Mouse (Mus musculus) limb, embryonic 10.5 days (tissue): Measurements from ENCODE around the gene Tns3. TPM values are rescaled to one million over a fixed set of nuclear protein-coding genes. Genes with fewer than 3 reads are reported as not detected.

Experiments used
- DNase-seq: peaks from one replicate; pipeline ENCODE4 v3.0.0-alpha.2; 2017; ENCODE audit warnings: low spot score
- H3K27ac ChIP-seq: fragments of 300-500 bp; sonication (generic); 2 replicates; pipeline ENCODE4 v1.5.1; 2016; ENCODE audit warnings: mild to moderate bottlenecking
- H3K27me3 ChIP-seq: fragments of 300-500 bp; sonication (generic); 2 replicates; pipeline ENCODE4 v1.6.1; 2016; ENCODE audit warnings: low read depth, mild to moderate bottlenecking; ENCODE audit not compliant: poor library complexity, severe bottlenecking
- H3K36me3 ChIP-seq: fragments of 300-500 bp; sonication (generic); 2 replicates; pipeline ENCODE4 v1.6.1; 2016; ENCODE audit warnings: mild to moderate bottlenecking, moderate library complexity
- H3K4me1 ChIP-seq: fragments of 300-500 bp; sonication (generic); 2 replicates; pipeline ENCODE4 v1.6.1; 2016
- H3K4me3 ChIP-seq: fragments of 300-500 bp; sonication (generic); 2 replicates; pipeline ENCODE4 v1.5.1; 2016; ENCODE audit warnings: mild to moderate bottlenecking, moderate library complexity
- H3K9me3 ChIP-seq: fragments of 300-500 bp; sonication (generic); replicated peaks from 2 replicates; pipeline ENCODE4 v1.6.1; 2016; ENCODE audit warnings: mild to moderate bottlenecking
- WGBS: fragments of 180-500 bp; shearing (Covaris S2); methylation state at CpG from one replicate; pipeline ENCODE4 v1.1.7; 2016; 5-methylcytosine and 5-hydroxymethylcytosine counted together
- polyA plus RNA-seq: library from polyadenylated mRNA; unstranded; fragments of >200 nt; fragmentation: Nextera tagmentation; extraction: Ambion mirVana; gene quantifications from 2 replicates; pipeline ENCODE4 v1.2.1, GENCODE M21; 2016

The Tns3 gene
- polyA plus RNA-seq, 1 experiment from 2014 or later, result 35.6 TPM

DNA sequence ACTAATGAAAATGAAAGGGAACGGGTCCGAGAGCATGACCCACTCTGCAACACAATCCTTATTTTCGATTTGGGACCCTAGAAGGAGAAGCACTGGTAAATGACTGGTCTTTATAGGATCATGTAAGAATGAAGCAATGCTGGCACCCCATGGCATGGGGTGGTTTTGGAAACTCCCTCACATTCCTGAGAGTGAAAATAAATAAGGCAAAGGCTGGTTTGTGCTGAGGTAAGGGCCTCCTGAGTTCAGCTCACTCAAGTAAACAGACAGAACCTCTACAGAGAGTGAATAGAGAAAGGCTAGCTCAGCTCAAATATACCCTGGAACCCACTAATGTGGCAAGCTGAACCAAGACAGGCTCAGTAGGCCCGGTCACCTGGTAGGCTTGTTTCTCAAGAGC, 179.8 kb downstream of the Tns3 start:
- WGBS, result 90% methylated on average over 4 of the region's 4 CpGs
- Histone ChIP-seq H3K36me3 (peaks cover 86% of the 10 kb centered on the region), H3K27ac (no peak overlapping the region), H3K4me3 (no peak overlapping the region), H3K27me3 (no peaks in the 10 kb centered on the region), H3K9me3 (no peaks in the 10 kb centered on the region), H3K4me1 (no peaks in the 10 kb centered on the region)
- DNase-seq, result no peak

DNA sequence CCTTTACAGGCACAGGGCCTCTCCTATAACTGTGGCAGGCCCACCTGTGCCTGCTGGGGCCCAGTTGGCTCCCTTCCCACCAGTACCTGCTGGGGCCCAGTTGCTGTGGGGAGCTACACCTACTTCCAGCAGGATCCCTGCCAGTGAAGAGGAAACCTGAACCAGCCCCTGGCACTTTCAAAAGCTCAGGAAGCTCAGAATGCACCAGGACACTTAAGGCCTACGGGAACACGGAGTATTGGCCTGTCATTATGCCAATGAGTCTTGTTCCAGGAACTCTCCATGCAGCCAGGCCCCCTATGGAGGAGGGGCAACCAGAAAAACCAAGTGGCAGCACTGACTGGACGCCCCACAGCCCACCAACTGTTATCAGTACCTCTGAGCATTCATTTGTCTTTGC, 181.6 kb downstream of the Tns3 start:
- Histone ChIP-seq H3K27me3 (no peaks in the 10 kb centered on the region), H3K27ac (no peak overlapping the region), H3K9me3 (no peaks in the 10 kb centered on the region), H3K36me3 (peaks cover 89% of the 10 kb centered on the region), H3K4me1 (no peaks in the 10 kb centered on the region), H3K4me3 (no peak overlapping the region)
- WGBS, result 66% methylated on average over 3 of the region's 3 CpGs
- DNase-seq, result no peak

DNA sequence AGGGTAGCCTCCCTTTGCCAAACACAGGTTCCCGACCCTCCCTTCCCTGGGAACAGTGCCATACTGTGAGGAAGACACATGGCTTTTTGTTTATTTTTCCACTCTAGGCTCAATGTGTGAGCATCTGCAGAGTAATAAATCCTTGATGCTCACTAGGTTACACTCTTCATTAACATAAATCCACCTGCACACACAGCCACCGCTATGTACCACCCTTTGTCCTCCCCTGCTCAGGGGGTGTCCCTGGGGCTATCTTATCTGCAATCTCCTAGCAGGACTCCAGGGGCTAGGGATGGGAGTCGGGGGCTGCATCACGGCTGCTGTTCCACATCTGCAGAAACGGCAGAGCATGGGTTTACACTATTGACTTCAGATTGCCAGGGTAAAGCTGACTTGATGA, 182.4 kb downstream of the Tns3 start:
- no peak for DNase-seq
- Histone ChIP-seq H3K36me3 (peaks cover 89% of the 10 kb centered on the region), H3K27me3 (no peaks in the 10 kb centered on the region), H3K27ac (no peak overlapping the region), H3K4me1 (no peaks in the 10 kb centered on the region), H3K9me3 (no peaks in the 10 kb centered on the region), H3K4me3 (no peak overlapping the region)
- 79% methylated on average over 5 of the region's 5 CpGs for WGBS

DNA sequence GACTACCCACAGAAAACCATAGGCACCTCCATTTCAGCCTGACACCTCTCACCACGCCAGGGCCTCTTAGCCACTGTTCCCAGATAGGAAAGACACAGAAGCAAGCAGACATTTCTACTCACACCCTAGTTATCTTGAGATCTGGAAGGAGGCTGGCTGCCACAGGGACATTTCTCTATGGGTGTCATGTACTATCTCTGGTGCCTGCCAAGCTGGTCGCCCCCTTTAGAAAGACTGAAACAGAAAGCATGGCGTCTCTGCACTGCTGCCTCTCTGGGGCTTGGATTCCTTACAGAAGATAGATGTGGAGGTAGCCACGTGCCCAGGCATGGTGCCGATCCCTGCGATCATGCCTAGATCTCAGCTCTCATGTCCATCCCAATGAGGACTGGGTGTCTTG, 182.8 kb downstream of the Tns3 start:
- Histone ChIP-seq H3K4me3 (no peak overlapping the region), H3K4me1 (no peaks in the 10 kb centered on the region), H3K9me3 (no peaks in the 10 kb centered on the region), H3K27me3 (no peaks in the 10 kb centered on the region), H3K36me3 (peaks cover 89% of the 10 kb centered on the region), H3K27ac (no peak overlapping the region)
- 84% methylated on average over 6 of the region's 6 CpGs for WGBS
- no peak for DNase-seq

DNA sequence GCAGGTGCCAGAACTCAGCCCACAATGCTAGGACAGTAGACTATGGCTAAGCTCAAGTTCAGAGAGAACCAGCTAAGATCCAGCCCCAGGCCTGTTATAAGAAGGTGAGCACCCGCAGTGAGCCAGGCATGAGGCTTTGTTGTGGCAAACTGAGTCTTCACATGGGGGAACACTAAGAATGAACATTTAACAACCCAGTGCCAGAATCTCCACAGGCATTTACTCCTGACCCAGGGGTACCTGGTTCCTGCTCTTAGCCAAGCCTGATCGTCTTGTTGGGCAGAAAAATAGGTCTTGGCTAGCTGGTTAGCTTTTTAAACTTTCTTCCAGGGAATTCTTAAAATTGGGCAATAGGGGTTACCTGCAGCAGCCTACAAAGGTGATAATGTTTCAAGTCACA, 184.5 kb downstream of the Tns3 start:
- WGBS, result 82% methylated on average over 2 of the region's 2 CpGs
- DNase-seq, result peak; percentile 28
- peaks cover 78% of the 10 kb centered on the region for H3K36me3 ChIP-seq
- no peak overlapping the region for H3K27ac ChIP-seq
- no peak overlapping the region for H3K4me3 ChIP-seq
- no peaks in the 10 kb centered on the region for H3K4me1 ChIP-seq
- H3K9me3 ChIP-seq, result no peaks in the 10 kb centered on the region
- no peaks in the 10 kb centered on the region for H3K27me3 ChIP-seq

DNA sequence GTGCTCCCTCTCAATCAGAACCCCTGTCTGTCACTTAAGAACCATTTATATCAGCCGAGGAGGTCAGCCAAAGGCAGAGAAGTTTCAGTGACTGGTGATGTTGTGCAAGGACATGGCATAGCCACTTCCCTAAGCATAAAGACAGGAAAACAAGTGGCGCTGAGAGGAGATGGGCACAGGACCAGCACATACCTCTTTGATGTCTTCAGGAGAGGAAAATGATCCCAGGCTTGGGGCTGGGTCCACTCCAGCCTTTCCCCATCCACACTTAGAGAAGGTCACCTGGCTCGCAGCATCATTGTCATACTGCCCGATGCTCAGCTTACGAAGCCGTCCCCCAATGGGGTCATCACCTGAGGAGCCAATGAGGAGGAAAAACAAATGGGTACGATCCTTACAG, 185.0 kb downstream of the Tns3 start:
- no peak overlapping the region for H3K27ac ChIP-seq
- H3K4me3 ChIP-seq, result no peak overlapping the region
- H3K36me3 ChIP-seq, result peaks cover 78% of the 10 kb centered on the region
- WGBS, result 96% methylated on average over 7 of the region's 7 CpGs
- no peak for DNase-seq
- no peaks in the 10 kb centered on the region for H3K4me1 ChIP-seq
- H3K9me3 ChIP-seq, result no peaks in the 10 kb centered on the region
- no peaks in the 10 kb centered on the region for H3K27me3 ChIP-seq

DNA sequence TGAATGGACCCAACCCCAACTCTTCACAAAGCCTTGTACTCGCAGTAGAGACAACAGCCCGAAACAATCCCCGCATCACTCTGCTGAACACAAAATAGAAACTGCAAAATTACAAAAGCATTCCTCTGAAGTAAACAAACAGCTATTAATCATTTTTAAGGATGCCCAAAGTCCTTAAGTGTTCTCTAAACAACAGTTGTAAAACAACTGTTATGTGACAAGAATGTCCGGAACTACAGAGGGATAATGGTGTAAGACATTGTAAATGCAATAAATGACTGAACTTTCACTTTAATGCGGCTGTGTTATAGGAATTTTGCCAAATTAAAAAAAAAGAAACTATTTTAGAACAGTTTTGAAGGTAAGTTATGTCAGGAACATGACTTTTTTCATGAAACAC, 190.7 kb downstream of the Tns3 start:
- no peak overlapping the region for H3K27ac ChIP-seq
- no peak overlapping the region for H3K4me3 ChIP-seq
- H3K36me3 ChIP-seq, result peaks cover 71% of the 10 kb centered on the region
- 92% methylated on average over 5 of the region's 5 CpGs for WGBS
- H3K4me1 ChIP-seq, result peaks cover 19% of the 10 kb centered on the region
- no peaks in the 10 kb centered on the region for H3K27me3 ChIP-seq
- H3K9me3 ChIP-seq, result no peaks in the 10 kb centered on the region
- DNase-seq, result no peak

DNA sequence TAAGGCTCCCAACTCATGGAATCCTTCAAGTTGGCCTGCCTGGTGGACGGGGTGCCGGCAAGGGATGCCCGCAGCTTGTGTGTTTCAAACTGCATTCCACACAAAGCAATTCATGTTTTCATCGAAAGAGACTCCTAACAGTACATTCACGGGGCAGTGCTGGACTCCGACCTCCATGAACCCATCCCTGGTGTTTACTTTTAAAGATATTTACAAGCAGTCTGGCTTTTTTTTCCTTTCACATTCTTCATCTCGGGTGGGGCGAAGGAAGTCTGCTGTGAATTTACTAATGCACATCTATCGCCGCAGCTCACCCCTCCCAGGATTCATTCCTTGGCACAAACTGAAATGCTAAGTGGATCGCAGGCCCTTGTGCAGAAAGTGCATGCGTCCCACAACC, 191.9 kb downstream of the Tns3 start:
- H3K4me3 ChIP-seq, result no peak overlapping the region
- peaks cover 59% of the 10 kb centered on the region for H3K36me3 ChIP-seq
- 88% methylated on average over 12 of the region's 12 CpGs for WGBS
- H3K4me1 ChIP-seq, result peaks cover 31% of the 10 kb centered on the region
- no peak for DNase-seq
- H3K27ac ChIP-seq, result no peak overlapping the region
- H3K27me3 ChIP-seq, result no peaks in the 10 kb centered on the region
- no peaks in the 10 kb centered on the region for H3K9me3 ChIP-seq

DNA sequence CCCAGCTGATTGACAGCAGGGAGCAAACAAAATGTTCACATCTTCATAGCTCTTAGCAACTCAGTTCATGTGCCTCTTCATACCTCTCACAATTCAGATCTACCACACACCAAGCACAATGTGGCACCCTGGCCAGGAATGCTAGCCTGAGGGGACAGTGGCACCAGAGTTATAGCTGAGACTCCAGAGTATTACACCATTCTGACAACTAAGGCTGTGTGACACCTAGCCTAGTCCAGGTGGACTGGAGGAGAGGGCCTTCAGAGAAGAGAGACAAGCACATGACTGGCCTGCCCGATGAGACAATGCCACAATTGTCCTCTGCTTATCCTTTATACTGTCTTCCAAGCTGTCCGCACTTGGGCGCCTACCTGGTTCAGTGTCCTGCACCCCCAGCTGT, 192.8 kb downstream of the Tns3 start:
- Histone ChIP-seq H3K27me3 (no peaks in the 10 kb centered on the region), H3K4me3 (no peak overlapping the region), H3K4me1 (peaks cover 40% of the 10 kb centered on the region), H3K36me3 (peaks cover 56% of the 10 kb centered on the region), H3K9me3 (no peaks in the 10 kb centered on the region), H3K27ac (no peak overlapping the region)
- DNase-seq, result no peak
- WGBS, result 90% methylated on average over 3 of the region's 3 CpGs

DNA sequence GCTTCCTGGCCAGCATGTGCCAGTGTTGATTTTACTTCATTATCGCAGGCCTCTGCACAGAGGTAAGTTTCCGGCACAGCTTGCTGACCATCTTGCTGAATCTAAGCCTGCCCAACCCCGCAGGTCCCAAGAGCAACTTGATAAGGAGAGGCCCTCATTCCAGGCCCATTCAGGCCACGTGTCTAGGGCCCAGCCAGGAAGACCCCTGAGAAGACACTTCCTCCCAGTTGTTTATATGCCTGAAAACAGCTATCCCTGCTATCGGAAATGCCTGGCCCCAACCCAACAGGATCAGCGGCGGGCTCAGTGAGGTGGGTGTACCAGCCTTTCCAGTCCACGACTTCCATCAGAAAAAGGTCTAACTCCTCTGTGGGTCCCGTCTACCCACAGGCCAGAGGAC, 194.8 kb downstream of the Tns3 start:
- Histone ChIP-seq H3K27ac (peak overlapping the region; percentile 90; the same call in 1 of the 2 replicates), H3K9me3 (no peaks in the 10 kb centered on the region), H3K36me3 (peaks cover 59% of the 10 kb centered on the region), H3K4me1 (peaks cover 40% of the 10 kb centered on the region), H3K27me3 (no peaks in the 10 kb centered on the region), H3K4me3 (0 out of 2 replicates have a peak overlapping the region, but pooled peaks have one; percentile 54)
- 78% methylated on average over 9 of the region's 9 CpGs for WGBS
- DNase-seq, result no peak

DNA sequence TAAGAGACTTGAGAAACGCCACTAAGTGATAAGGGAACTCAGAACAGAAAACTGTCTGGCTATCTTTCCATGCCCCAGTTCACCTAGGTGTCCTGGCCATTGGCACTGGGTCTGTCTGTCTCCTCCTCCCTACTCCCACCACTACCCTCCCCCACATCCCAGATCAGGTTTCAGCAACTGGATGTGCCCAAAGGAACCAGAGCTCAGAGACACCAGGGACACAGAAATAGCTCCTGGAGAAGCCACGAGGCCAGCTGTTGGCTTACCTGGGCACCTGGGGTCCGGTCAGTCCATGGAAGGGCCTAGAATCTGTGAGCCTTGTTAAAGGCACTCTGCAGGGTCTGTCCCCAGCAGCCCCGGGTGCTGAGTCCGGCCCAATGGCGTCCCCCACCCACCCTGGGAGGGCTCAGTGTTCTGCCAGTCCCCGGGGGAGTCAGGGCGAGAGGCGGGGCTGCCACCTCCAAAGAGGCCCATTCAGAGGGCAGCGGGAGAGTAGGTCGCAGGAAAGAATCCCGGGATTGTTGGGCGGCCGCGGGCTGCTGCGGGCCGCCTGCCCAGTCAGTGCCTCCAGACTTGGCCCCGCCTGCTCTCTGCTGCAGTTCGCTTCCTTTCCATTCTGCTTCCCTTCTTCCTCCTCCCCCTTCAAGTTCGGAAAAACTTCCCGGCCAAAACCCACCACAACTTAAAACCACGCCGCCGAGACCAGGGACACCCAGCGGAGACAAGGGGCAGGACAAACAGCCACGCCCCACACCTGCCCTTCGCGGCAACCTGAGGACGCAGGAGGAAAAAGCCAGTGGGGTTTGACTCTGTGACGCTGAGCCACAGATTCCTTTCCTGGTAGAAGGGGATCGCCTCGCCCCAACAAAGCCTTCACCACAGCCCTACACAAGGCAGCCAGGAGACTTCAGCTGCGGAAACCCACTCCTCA, 195.9 kb downstream of the Tns3 start:
- WGBS, result under 1% methylated on average over 33 of the region's 33 CpGs
- H3K4me1 ChIP-seq, result peaks cover 40% of the 10 kb centered on the region

DNA sequence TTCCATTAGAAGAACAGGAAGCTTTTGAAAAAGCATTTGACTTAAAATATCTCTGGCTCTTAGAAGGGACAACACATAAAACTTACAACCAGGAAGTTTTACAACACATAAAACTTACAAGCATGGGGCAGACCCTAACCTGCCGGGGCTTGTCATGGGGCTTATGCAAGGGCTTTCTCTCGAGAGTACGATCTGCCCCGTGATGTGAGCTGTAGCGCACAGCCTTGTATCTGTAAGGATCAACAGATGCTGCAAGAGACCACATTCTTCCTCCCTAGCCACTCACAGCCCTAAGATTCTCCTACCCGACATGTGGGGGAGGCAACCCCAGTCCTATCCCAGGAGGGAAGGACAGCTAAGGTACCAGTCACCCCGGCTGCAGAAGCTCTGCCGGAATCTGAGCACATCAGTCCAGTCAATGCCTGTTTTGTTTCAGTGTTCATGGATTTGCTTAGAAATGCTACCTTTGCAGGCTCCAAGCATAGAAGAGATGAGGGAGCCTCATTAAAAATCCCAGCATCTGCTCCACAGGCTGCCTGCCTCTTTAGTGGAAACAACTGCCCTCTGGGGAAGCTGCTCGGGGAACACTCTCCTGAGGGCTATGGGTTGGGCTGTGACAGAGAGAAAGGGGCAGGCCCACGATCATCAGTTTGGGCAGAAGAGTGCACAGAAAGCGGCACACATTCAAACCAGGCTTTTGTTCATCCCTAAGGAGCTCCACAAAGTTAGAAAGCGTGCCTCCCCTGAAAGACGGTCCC, 196.8 kb downstream of the Tns3 start:
- peak; percentile 40 for DNase-seq
- 20% methylated on average over 13 of the region's 13 CpGs for WGBS
- Histone ChIP-seq H3K27me3 (no peaks in the 10 kb centered on the region), H3K4me1 (peaks cover 40% of the 10 kb centered on the region), H3K4me3 (peak overlapping the region; percentile 54), H3K36me3 (peaks cover 60% of the 10 kb centered on the region), H3K27ac (peak overlapping the region; percentile 90), H3K9me3 (no peaks in the 10 kb centered on the region)

More for the DNA sequence above, 195.9 kb downstream of the Tns3 start:
- Histone ChIP-seq H3K27ac (peak overlapping the region; percentile 90), H3K9me3 (no peaks in the 10 kb centered on the region), H3K4me3 (peak overlapping the region; percentile 54), H3K27me3 (no peaks in the 10 kb centered on the region), H3K36me3 (peaks cover 59% of the 10 kb centered on the region)
- peak; percentile 73 for DNase-seq

DNA sequence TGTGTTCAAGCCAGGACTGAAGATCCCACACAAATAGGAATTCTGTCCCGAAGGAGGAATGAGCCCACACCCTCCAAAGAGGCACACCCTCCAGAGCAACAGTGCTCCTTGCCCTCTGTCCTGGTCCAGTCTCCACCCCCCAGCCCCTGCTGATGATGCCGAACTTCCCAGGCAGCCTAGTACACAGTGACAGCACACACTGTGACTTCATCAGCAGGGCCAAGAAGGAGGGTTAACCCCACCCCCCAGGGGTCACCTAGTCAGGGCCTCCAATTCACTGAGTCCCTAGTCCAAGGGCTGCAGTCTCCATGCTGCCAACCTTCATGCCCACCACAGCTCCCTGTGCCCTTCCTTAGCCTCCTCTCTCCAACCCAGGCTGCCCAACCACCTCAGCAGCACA, 200.5 kb downstream of the Tns3 start:
- no peak overlapping the region for H3K27ac ChIP-seq

More for the DNA sequence above, 200.5 kb downstream of the Tns3 start:
- no peak overlapping the region for H3K4me3 ChIP-seq
- no peaks in the 10 kb centered on the region for H3K9me3 ChIP-seq
- H3K36me3 ChIP-seq, result peaks cover 65% of the 10 kb centered on the region
- no peak for DNase-seq
- H3K4me1 ChIP-seq, result peaks cover 24% of the 10 kb centered on the region
- 82% methylated on average over 2 of the region's 2 CpGs for WGBS
- no peaks in the 10 kb centered on the region for H3K27me3 ChIP-seq
